Mouse (Mus musculus) bone marrow macrophage, adult 2 months (primary cell): Measurements from ENCODE around the gene Ptprm.

ENCODE experiments used
- CTCF ChIP-seq: IDR thresholded peaks from 2 replicates; pipeline ENCODE4 v1.5.1; 2012; ENCODE audit warnings: low read depth, mild to moderate bottlenecking, low read length, moderate library complexity
- POLR2A ChIP-seq: IDR thresholded peaks from 2 replicates; pipeline ENCODE4 v1.6.1; 2012; ENCODE audit warnings: mild to moderate bottlenecking, low read depth, low read length, borderline replicate concordance

DNA sequence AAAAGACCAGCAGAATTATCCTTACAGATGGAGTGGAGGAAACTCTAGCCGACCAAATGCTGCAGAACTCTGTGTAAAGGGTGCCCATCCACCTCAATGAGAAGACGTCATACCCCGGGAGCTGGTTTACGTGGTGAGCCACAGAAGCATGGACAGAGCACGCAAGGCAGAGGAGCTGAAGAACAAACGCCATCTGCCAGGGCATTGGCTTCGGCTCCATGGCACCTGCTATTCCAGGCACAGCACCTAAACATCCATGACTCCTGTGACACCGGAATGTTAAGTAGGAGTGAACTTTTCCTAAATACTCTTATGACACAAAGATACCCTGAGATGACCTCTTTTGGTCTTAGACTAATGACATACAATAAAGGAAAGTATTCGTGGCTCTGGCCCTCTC, 327.0 kb downstream of the Ptprm start:
- TF ChIP-seq CTCF, result no peak
- TF ChIP-seq POLR2A, result no peak
